Mouse (Mus musculus): ENCODE measurements around the gene Dcaf1. TPM values are rescaled to one million over a fixed set of nuclear protein-coding genes. Genes with fewer than 3 reads are reported as not detected.

The Dcaf1 gene
- 39.2 TPM for polyA plus RNA-seq (2017; shearing (Covaris generic))

DNA sequence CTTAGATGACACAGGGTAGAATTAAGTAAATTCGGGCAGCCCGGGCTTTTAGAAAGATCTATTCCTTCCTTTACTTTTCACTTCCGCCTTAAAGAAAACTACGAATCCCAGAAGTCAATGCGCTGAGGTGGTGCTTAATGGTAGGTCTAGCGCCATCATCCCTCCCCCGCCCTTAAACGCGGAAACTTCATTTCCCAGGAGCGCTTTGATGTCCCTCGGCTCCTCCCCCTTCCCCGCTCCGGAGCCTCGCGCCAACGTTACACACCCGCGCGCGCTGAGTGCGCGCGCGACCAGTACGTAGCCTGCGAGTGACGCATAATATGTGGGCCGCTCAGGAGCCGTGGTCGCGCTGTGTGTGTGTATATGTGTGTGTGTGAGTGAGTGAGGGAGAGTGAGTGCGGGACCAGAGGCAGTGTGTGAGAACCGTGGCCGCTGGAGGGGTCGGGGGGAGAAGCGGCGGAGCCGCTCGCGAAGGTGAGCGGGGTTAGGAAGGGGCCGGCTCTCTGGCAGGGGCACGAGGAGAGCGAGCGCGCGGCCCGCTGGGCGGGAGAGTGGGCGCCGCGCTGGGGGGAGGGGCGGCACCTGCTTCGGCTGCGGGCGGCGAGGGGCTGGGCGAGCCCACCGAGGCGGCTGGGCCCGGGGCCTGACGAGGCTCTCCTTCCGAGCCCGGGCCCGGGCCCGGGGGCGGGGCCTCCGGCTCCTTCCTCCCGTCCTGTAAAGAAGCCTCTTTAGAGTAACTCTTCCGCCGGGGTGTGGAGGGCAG is at the start of gene Dcaf1:
TSS of gene Dcaf1 (plus strand) at position 257 of the 763 bp plus-strand sequence.

GRCm38 (mm10) chr9:106788812-106789321 is 32.8 kb upstream of the Dcaf1 start, which contains the start of gene Rad54l2:
Rad54l2 (minus strand) TSS chr9:106789194.

DNA sequence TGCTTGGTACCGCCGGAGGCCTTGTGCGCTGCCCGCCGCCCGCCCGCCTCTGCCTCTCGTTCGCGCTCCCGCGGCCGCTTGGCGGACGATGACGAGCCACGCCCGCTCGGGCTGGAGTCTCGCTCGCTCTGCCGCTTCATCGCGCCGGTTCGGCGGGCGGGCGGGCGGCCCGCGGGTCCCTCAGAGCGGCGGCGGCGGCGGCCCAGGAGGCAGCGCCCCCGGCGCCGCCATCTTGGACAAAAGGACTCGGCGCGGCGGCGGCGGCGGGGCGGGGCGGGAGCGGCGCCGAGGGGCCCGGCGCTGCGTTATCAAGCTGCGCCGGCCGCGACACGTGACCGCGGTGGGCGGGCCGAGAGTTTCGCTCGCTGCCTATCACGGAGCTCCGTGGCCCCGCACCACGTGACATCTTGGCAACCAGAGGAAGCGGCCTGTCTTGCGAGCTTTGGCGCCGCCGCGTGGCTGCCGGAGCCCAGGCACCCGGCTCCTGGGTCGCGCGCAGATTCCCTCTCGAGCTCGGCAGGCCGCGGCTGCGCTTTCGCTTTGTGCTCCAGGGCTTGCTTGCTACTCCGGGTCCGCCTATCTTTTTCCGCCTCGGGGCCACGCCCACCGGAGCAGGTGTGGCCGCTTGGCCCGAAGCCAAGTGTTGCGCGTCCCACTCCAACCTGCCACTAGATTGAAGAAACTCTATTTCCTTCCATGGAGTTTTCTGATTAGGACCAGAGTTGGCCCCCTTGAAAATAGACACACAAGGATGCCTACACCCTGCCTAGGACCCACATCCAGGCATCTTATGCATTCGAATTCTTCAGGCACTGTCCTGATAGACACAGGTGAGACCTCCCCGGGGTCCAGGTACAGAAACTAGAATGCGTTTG is 65.4 kb downstream of the Dcaf1 start, which contains the start of gene Rbm15b:
TSS of gene Rbm15b (minus strand) at position 601 of the 875 bp plus-strand sequence.

GRCm38 (mm10) chr9:106891829-106892551 is 70.3 kb downstream of the Dcaf1 start, which contains the start of gene Manf:
Manf (minus strand) TSS chr9:106891979.

Other genes starting within 250 kb of the Dcaf1 start
- gene Iqcf6, start 195.3 kb upstream of the Dcaf1 start, polyA plus RNA-seq (2017; shearing (Covaris generic)), result not detected
- gene Grm2, start 165.8 kb upstream of the Dcaf1 start, polyA plus RNA-seq (2017; shearing (Covaris generic)), result not detected
- 74.4 TPM for gene Tex264, start 135.9 kb upstream of the Dcaf1 start, polyA plus RNA-seq (2017; shearing (Covaris generic))
- 9.3 TPM for gene Rad54l2, start 32.7 kb upstream of the Dcaf1 start, polyA plus RNA-seq (2017; shearing (Covaris generic))
- gene Rbm15b, start 65.6 kb downstream of the Dcaf1 start, polyA plus RNA-seq (2017; shearing (Covaris generic)), result 33.4 TPM
- gene Manf, start 70.1 kb downstream of the Dcaf1 start, polyA plus RNA-seq (2017; shearing (Covaris generic)), result 128 TPM

Measured in CD4-positive, CD25-positive, alpha-beta regulatory T cell (primary cell).